Mouse (Mus musculus): ENCODE measurements at regions not wholly inside any gene's neighbourhood (a gene's known extent, or its start where the extent isn't known, plus 50 kb on each side); places are given as distances from the start of the nearest gene placed in this dataset.

DNA sequence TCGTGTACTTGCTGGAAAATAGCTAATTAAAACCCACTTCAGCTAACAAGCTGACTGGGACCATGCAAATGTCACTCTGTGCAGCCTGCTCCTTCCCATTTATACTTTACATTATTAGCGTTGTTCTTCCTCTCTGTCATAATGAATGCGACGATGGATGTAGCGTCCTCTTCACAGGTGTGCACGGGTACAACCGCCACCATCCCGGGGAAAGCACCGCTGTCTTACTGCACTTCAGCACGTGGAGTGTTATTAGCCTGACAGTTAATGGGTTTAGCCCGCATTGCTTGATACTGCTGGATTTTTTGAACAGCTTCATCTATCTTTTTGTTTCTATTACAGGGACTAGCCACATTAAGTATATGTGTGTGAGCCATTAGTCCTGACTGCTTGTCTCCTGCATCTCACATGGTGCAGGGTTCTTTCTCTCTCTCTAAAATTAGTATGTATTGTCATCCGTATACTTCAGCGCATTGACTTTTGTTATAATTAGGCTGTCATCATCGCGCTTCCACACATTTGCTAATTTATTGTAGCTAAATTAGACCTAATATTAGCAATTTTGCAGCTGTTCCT is 383.0 kb downstream of the Rnf144b start:
- no peak for TF ChIP-seq POLR2A (IDR thresholded peaks at IDR 0.05; ENCODE audit: low read depth, low read length)
- no peak for TF ChIP-seq CTCF (IDR thresholded peaks at IDR 0.05; ENCODE audit: extremely low read depth, insufficient read length, insufficient replicate concordance, low read depth, low read length)

All from small intestine, adult 2 months (tissue).